Mouse (Mus musculus): ENCODE measurements around the gene Tmem39a. TPM values are rescaled to one million over a fixed set of nuclear protein-coding genes. Genes with fewer than 3 reads are reported as not detected.

Tmem39a gene
- 77.3 and 84.0 TPM in 2 replicates for polyA plus RNA-seq (2014; fragmentation: Nextera tagmentation; extraction: Ambion mirVana)

- Histone ChIP-seq H3K9me3 (replicated peaks; ENCODE audit: control insufficient read depth, low read length) (no peaks in the 10 kb centered on the region), H3K36me3 (ENCODE audit: control insufficient read depth, insufficient read depth, low read length) (no peaks in the 10 kb centered on the region), H3K9ac (ENCODE audit: low read depth, low read length) (no peak within 1 kb of the TSS), H3K27me3 (ENCODE audit: control insufficient read depth, insufficient read depth, low read length) (peaks cover 4% of the 10 kb centered on the region; the same call in 1 of the 2 replicates), H3K27ac (ENCODE audit: low read depth, low read length) (no peak within 1 kb of the TSS), H3K4me3 (ENCODE audit: low read depth, low read length) (no peak within 1 kb of the TSS), H3K4me2 (no peak within 1 kb of the TSS), H3K4me1 (ENCODE audit: control insufficient read depth, insufficient read depth, low read length) (no peaks in the 10 kb centered on the region; the same call in 1 of the 2 replicates)
- 80% methylated on average over 3 of the region's 3 CpGs for WGBS (ENCODE audit: insufficient replicate concordance)
- ATAC-seq (replicated peaks; ENCODE audit: insufficient number of reproducible peaks, low FRiP score, low TSS enrichment): no peak
Measured at GRCm38 (mm10) chr16:38558221-38558748, at the start of gene Tmem39a. Tmem39a (plus strand) TSS chr16:38558698.

DNA sequence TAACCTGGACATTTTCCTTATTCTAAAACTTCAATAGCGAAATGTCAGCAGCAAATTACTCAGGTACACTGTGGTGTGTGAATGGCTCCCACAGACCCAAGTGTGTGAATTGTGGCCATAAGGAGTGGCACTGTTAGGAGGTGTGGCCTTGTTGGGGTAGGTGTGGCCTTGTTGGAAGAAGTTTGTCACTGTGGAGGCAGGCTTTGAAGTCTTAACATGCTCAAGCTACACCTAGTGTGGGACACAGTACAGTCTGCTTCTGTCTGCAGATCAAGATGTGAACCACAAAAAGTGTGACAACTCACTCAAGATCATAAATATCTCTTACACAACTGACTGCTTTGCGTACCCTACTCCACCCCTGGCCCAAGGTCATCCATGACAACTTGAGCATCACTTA lies 47.7 kb upstream of the Tmem39a start:
- no peak overlapping the region for H3K4me3 ChIP-seq (ENCODE audit: low read depth, low read length)
- H3K4me2 ChIP-seq: no peak overlapping the region
- H3K36me3 ChIP-seq (ENCODE audit: control insufficient read depth, insufficient read depth, low read length): peaks cover 17% of the 10 kb centered on the region
- no peak overlapping the region for H3K27ac ChIP-seq (ENCODE audit: low read depth, low read length)
- no peaks in the 10 kb centered on the region for H3K27me3 ChIP-seq (ENCODE audit: control insufficient read depth, insufficient read depth, low read length)
- no peak for ATAC-seq (replicated peaks; ENCODE audit: insufficient number of reproducible peaks, low FRiP score, low TSS enrichment)
- WGBS (ENCODE audit: insufficient replicate concordance): 83% methylated on average over 2 of the region's 2 CpGs
- H3K9me3 ChIP-seq (replicated peaks; ENCODE audit: control insufficient read depth, low read length): no peaks in the 10 kb centered on the region
- no peak overlapping the region for H3K9ac ChIP-seq (ENCODE audit: low read depth, low read length)
- no peaks in the 10 kb centered on the region for H3K4me1 ChIP-seq (ENCODE audit: control insufficient read depth, insufficient read depth, low read length)

- H3K27ac ChIP-seq (ENCODE audit: low read depth, low read length): no peak overlapping the region
- WGBS (ENCODE audit: insufficient replicate concordance): 95% methylated on average over 2 of the region's 2 CpGs
- ATAC-seq (replicated peaks; ENCODE audit: insufficient number of reproducible peaks, low FRiP score, low TSS enrichment): no peak
- H3K9me3 ChIP-seq (replicated peaks; ENCODE audit: control insufficient read depth, low read length): no peaks in the 10 kb centered on the region
- no peak overlapping the region for H3K4me3 ChIP-seq (ENCODE audit: low read depth, low read length)
- H3K4me2 ChIP-seq: no peak overlapping the region
- H3K9ac ChIP-seq (ENCODE audit: low read depth, low read length): no peak overlapping the region
- peaks cover 6% of the 10 kb centered on the region for H3K36me3 ChIP-seq (ENCODE audit: control insufficient read depth, insufficient read depth, low read length)
- H3K4me1 ChIP-seq (ENCODE audit: control insufficient read depth, insufficient read depth, low read length): peaks cover 9% of the 10 kb centered on the region; the same call in 1 of the 2 replicates
- H3K27me3 ChIP-seq (ENCODE audit: control insufficient read depth, insufficient read depth, low read length): no peaks in the 10 kb centered on the region
Measured at GRCm38 (mm10) chr16:38519140-38519539, 39.4 kb upstream of the Tmem39a start.

GRCm38 (mm10) chr16:38521211-38521987 lies 37.1 kb upstream of the Tmem39a start:
- 30% methylated on average over 8 of the region's 8 CpGs for WGBS (ENCODE audit: insufficient replicate concordance)
- H3K27ac ChIP-seq (ENCODE audit: low read depth, low read length): no peak overlapping the region

GRCm38 (mm10) chr16:38522129-38523084 lies 36.1 kb upstream of the Tmem39a start, which contains the start of gene Timmdc1:
Timmdc1 (minus strand) TSS chr16:38522663.
- Histone ChIP-seq H3K4me2 (peak within 1 kb of the TSS; percentile 75), H3K27me3 (ENCODE audit: control insufficient read depth, insufficient read depth, low read length) (no peaks in the 10 kb centered on the region)
- ATAC-seq (replicated peaks; ENCODE audit: insufficient number of reproducible peaks, low FRiP score, low TSS enrichment): peak; percentile 93

More at GRCm38 (mm10) chr16:38521211-38521987, 37.1 kb upstream of the Tmem39a start:
- Histone ChIP-seq H3K4me3 (ENCODE audit: low read depth, low read length) (peak overlapping the region; percentile 92), H3K27me3 (ENCODE audit: control insufficient read depth, insufficient read depth, low read length) (no peaks in the 10 kb centered on the region), H3K36me3 (ENCODE audit: control insufficient read depth, insufficient read depth, low read length) (peaks cover 13% of the 10 kb centered on the region), H3K4me2 (peak overlapping the region; percentile 75), H3K9me3 (replicated peaks; ENCODE audit: control insufficient read depth, low read length) (no peaks in the 10 kb centered on the region), H3K9ac (ENCODE audit: low read depth, low read length) (peak overlapping the region; percentile 70), H3K4me1 (ENCODE audit: control insufficient read depth, insufficient read depth, low read length) (peaks cover 9% of the 10 kb centered on the region; the same call in 1 of the 2 replicates)
- ATAC-seq (replicated peaks; ENCODE audit: insufficient number of reproducible peaks, low FRiP score, low TSS enrichment): no peak

GRCm38 (mm10) chr16:38526264-38526663 lies 32.2 kb upstream of the Tmem39a start:
- H3K4me1 ChIP-seq (ENCODE audit: control insufficient read depth, insufficient read depth, low read length): peaks cover 9% of the 10 kb centered on the region; the same call in 1 of the 2 replicates
- no peak overlapping the region for H3K4me2 ChIP-seq
- no peaks in the 10 kb centered on the region for H3K9me3 ChIP-seq (replicated peaks; ENCODE audit: control insufficient read depth, low read length)
- no peaks in the 10 kb centered on the region for H3K27me3 ChIP-seq (ENCODE audit: control insufficient read depth, insufficient read depth, low read length)
- no peak overlapping the region for H3K9ac ChIP-seq (ENCODE audit: low read depth, low read length)
- no peak overlapping the region for H3K4me3 ChIP-seq (ENCODE audit: low read depth, low read length)
- ATAC-seq (replicated peaks; ENCODE audit: insufficient number of reproducible peaks, low FRiP score, low TSS enrichment): no peak
- WGBS (ENCODE audit: insufficient replicate concordance): 76% methylated on average over 6 of the region's 6 CpGs
- no peak overlapping the region for H3K27ac ChIP-seq (ENCODE audit: low read depth, low read length)
- peaks cover 22% of the 10 kb centered on the region for H3K36me3 ChIP-seq (ENCODE audit: control insufficient read depth, insufficient read depth, low read length)

More at GRCm38 (mm10) chr16:38522129-38523084, 36.1 kb upstream of the Tmem39a start, which contains the start of gene Timmdc1:
- peaks cover 10% of the 10 kb centered on the region; the same call in 1 of the 2 replicates for H3K36me3 ChIP-seq (ENCODE audit: control insufficient read depth, insufficient read depth, low read length)
- peak within 1 kb of the TSS; percentile 92 for H3K4me3 ChIP-seq (ENCODE audit: low read depth, low read length)
- H3K4me1 ChIP-seq (ENCODE audit: control insufficient read depth, insufficient read depth, low read length): peaks cover 9% of the 10 kb centered on the region; the same call in 1 of the 2 replicates
- H3K27ac ChIP-seq (ENCODE audit: low read depth, low read length): peak within 1 kb of the TSS; percentile 95
- under 1% methylated on average over 73 of the region's 73 CpGs for WGBS (ENCODE audit: insufficient replicate concordance)
- H3K9ac ChIP-seq (ENCODE audit: low read depth, low read length): peak within 1 kb of the TSS; percentile 83
- no peaks in the 10 kb centered on the region for H3K9me3 ChIP-seq (replicated peaks; ENCODE audit: control insufficient read depth, low read length)

DNA sequence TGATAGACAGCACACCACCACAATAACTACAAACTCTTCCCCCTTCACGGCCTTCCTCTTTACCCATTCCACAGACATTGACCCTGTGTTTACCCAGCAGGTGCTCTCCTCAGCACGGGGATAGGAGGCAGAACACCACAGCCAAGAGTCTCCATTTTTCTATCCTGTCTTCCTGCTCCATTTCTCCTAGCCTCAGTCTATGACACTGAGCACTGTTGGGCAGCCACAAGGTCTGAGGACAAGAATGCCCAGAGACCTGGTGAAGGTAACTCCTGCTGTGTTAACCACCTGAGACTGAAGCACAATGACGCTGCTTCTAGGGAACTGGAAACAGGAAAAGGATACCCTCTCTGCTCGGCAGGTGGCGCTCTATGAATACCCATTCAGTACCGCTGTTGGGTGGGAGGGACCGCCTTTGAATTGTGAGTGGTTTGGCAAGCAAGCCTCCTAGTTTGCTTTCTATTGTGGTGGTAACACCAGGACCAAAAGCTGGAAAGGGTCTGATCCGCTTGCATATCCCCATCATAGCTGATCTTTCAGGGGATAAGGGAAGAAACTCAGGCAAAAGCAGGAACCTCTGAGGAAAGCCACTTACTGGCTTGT lies 21.9 kb upstream of the Tmem39a start:
- 40% methylated on average over 8 of the region's 8 CpGs for WGBS (ENCODE audit: insufficient replicate concordance)
- Histone ChIP-seq H3K4me3 (ENCODE audit: low read depth, low read length) (no peak overlapping the region), H3K27me3 (ENCODE audit: control insufficient read depth, insufficient read depth, low read length) (no peaks in the 10 kb centered on the region), H3K4me1 (ENCODE audit: control insufficient read depth, insufficient read depth, low read length) (no peaks in the 10 kb centered on the region), H3K9ac (ENCODE audit: low read depth, low read length) (no peak overlapping the region), H3K27ac (ENCODE audit: low read depth, low read length) (no peak overlapping the region), H3K9me3 (replicated peaks; ENCODE audit: control insufficient read depth, low read length) (no peaks in the 10 kb centered on the region), H3K36me3 (ENCODE audit: control insufficient read depth, insufficient read depth, low read length) (peaks cover 13% of the 10 kb centered on the region; the same call in 1 of the 2 replicates), H3K4me2 (no peak overlapping the region)
- ATAC-seq (replicated peaks; ENCODE audit: insufficient number of reproducible peaks, low FRiP score, low TSS enrichment): no peak
